Mouse (Mus musculus): Measurements from ENCODE around the gene Cmklr1. TPM values are rescaled to one million over a fixed set of nuclear protein-coding genes. Genes with fewer than 3 reads are reported as not detected.

The Cmklr1 gene
- polyA plus RNA-seq, 1 experiment, result 58.6 TPM

DNA sequence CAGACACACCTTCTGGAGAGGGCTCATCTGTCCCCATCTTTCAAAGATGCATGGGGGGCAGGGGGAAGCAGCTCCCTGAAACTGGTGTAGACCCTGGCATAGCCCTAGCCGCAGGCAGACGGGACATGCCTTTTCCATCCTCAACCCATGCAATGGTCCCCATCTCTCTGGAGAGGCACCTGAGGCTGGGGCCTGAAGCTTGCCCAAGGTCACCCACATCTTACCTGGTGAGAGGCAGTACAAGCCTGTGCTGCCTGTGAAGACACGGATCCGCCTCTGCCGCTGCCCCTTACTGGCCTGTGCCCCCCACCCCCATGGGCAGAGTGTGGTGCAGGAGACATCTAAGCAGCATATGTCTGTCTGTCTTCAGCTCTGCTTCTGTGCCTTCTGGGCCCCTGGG lies 23.2 kb downstream of the Cmklr1 start:
- H3K27ac ChIP-seq (ENCODE audit: insufficient read depth, low read depth, low read length), result no peak overlapping the region

DNA sequence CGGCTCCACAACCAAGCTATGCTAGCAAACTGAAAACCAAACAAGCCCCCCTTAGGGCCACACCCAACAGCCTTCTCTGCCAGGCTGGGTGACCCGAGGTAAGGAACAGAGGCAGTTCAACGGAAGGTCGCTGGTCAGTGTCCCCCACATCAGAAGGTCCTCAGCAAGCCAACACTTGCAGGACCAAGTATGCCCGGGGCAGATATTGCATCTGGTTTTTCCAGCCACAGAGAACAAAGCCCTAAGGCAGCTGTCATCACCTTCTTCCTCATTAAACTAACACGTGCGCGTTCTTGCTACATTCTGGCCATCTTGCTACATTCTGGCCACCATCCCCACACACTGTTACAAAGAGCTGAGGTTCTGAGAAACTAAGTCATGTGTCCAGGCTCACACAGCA lies 23.9 kb downstream of the Cmklr1 start:
- TF ChIP-seq CTCF (IDR thresholded peaks at IDR 0.05; ENCODE audit: low read depth, low read length), result no peak
- no peak for TF ChIP-seq POLR2A (IDR thresholded peaks at IDR 0.05; ENCODE audit: borderline replicate concordance, low read depth, low read length)
- Histone ChIP-seq H3K27ac (ENCODE audit: insufficient read depth, low read depth, low read length) (no peak overlapping the region), H3K4me3 (ENCODE audit: insufficient read depth, low read length) (no peak overlapping the region), H3K4me1 (ENCODE audit: control insufficient read depth, insufficient read depth, low read length) (peaks cover 8% of the 10 kb centered on the region)

More for the DNA sequence above, 23.2 kb downstream of the Cmklr1 start:
- no peak for TF ChIP-seq POLR2A (IDR thresholded peaks at IDR 0.05; ENCODE audit: borderline replicate concordance, low read depth, low read length)
- TF ChIP-seq CTCF (IDR thresholded peaks at IDR 0.05; ENCODE audit: low read depth, low read length), result no peak
- no peak overlapping the region for H3K4me3 ChIP-seq (ENCODE audit: insufficient read depth, low read length)
- peaks cover 7% of the 10 kb centered on the region for H3K4me1 ChIP-seq (ENCODE audit: control insufficient read depth, insufficient read depth, low read length)

DNA sequence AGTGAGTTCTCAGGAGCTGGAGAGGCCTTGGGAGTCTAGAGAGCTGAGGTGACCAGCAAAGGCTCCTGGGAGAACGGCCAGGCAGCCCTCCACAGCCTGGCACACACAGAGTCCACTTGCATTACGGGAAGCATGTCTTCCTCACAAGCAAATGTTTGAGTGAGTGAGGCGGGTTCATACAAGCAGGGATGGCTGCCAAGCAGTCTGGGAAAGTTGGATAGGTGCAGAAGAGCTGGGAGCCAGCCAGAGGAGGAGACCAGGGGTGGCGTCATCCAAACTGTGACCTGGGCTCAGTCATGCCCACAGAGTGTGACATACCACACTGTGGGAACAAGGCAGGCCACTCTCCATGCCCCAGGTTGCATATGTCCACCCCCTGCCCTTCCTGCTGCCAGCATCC lies 25.2 kb downstream of the Cmklr1 start:
- TF ChIP-seq POLR2A (IDR thresholded peaks at IDR 0.05; ENCODE audit: borderline replicate concordance, low read depth, low read length), result no peak
- no peak for TF ChIP-seq CTCF (IDR thresholded peaks at IDR 0.05; ENCODE audit: low read depth, low read length)
- H3K27ac ChIP-seq (ENCODE audit: insufficient read depth, low read depth, low read length), result no peak overlapping the region
- H3K4me3 ChIP-seq (ENCODE audit: insufficient read depth, low read length), result no peak overlapping the region
- peaks cover 15% of the 10 kb centered on the region for H3K4me1 ChIP-seq (ENCODE audit: control insufficient read depth, insufficient read depth, low read length)

DNA sequence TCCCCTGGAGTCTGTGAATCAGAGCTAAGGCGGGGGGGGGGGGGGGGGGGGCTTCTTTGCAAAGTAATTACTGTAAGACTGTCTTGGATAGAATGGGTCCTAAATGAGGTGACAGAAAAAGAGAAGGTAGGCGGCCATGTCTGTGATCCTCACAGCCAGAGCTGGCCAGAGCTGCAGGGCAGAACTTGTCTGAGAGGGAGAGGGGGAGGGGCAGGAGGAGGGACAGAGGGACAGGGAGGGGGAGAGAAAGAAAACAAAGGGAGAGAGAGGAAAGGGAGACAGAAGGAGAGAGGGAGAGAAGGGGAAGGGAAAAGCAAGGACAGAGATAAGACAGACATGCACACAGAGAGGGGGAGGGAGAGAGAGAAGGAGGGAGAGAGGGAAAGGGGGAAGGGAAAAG lies 27.2 kb downstream of the Cmklr1 start:
- peaks cover 18% of the 10 kb centered on the region for H3K4me1 ChIP-seq (ENCODE audit: control insufficient read depth, insufficient read depth, low read length)
- H3K27ac ChIP-seq (ENCODE audit: insufficient read depth, low read depth, low read length), result no peak overlapping the region
- no peak overlapping the region for H3K4me3 ChIP-seq (ENCODE audit: insufficient read depth, low read length)
- TF ChIP-seq CTCF (IDR thresholded peaks at IDR 0.05; ENCODE audit: low read depth, low read length) (no peak), POLR2A (IDR thresholded peaks at IDR 0.05; ENCODE audit: borderline replicate concordance, low read depth, low read length) (no peak)

DNA sequence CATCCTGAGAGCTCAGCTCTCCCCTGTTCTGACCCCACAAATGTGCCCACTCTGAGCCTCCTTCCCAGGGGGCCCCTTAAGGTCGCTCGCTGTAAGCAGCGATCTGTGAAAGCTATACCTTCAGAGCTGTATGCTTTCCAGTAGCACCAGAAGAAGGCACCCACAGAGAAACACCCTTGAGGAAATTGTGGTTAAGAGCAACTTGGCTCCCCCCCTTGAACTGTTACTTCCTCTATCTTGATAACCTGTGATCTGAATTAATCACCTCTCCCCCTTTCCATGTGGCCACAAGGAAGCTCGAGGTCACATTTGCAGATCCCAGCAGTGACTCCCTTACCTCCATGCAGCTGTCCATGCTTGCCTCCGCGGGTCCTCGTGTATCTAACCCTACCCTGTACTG lies 29.2 kb downstream of the Cmklr1 start:
- no peak overlapping the region for H3K27ac ChIP-seq (ENCODE audit: insufficient read depth, low read depth, low read length)
- no peak for TF ChIP-seq CTCF (IDR thresholded peaks at IDR 0.05; ENCODE audit: low read depth, low read length)
- no peak overlapping the region for H3K4me3 ChIP-seq (ENCODE audit: insufficient read depth, low read length)
- peaks cover 13% of the 10 kb centered on the region for H3K4me1 ChIP-seq (ENCODE audit: control insufficient read depth, insufficient read depth, low read length)

DNA sequence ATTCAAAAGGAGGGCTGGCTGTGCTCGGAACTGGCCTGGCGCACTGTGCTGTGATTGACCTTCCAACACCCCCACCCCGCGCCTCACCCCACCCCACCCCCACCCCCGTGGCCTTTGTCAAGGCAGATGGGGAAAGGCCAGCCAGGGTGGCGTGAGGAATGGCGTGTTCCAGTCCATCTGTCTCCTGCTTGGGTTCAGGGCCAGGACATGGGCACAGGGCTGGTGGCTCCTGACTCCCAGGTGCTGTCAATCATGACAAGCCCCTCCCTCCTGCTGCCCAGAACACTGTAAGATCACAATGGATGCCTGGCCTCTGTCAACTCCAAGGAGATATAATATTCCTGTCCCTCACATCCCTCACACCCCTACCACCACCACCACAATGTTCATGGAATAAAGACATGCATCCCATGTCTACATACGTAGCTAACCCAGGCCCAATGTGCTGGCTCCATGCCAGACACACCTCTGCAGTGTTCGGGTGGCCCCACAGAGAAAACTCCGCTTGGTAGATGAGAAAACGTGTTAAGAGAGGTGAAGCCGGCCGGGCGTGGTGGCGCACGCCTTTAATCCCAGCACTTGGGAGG lies 30.0 kb downstream of the Cmklr1 start:
- no peak overlapping the region for H3K27ac ChIP-seq (ENCODE audit: insufficient read depth, low read depth, low read length)
- H3K4me1 ChIP-seq (ENCODE audit: control insufficient read depth, insufficient read depth, low read length), result peaks cover 13% of the 10 kb centered on the region
- TF ChIP-seq POLR2A (IDR thresholded peaks at IDR 0.05; ENCODE audit: borderline replicate concordance, low read depth, low read length) (no peak), CTCF (IDR thresholded peaks at IDR 0.05; ENCODE audit: low read depth, low read length) (no peak)
- H3K4me3 ChIP-seq (ENCODE audit: insufficient read depth, low read length), result no peak overlapping the region

DNA sequence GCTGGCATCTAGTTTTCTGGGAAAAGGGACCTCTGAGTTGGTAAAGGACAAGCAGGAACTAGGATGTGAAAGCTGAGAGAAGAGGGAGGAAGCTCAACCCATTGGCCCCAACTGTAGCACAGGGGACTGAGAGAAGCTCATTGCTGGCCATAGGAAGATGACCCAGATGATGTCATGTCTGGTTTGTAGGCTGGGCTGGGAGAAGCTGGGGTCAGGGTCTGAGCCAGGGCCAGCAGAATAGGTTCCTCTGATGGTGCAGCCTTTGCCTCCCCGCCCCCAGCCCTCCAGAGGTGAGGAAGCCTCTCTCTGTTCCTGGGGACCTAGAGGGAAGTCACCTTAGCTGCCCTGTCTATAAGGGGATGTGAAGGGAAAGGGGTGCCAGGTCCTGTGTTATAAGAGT lies 31.1 kb downstream of the Cmklr1 start:
- no peak overlapping the region for H3K27ac ChIP-seq (ENCODE audit: insufficient read depth, low read depth, low read length)
- no peak overlapping the region for H3K4me3 ChIP-seq (ENCODE audit: insufficient read depth, low read length)
- TF ChIP-seq POLR2A (IDR thresholded peaks at IDR 0.05; ENCODE audit: borderline replicate concordance, low read depth, low read length) (no peak), CTCF (IDR thresholded peaks at IDR 0.05; ENCODE audit: low read depth, low read length) (no peak)
- peaks cover 13% of the 10 kb centered on the region for H3K4me1 ChIP-seq (ENCODE audit: control insufficient read depth, insufficient read depth, low read length)

DNA sequence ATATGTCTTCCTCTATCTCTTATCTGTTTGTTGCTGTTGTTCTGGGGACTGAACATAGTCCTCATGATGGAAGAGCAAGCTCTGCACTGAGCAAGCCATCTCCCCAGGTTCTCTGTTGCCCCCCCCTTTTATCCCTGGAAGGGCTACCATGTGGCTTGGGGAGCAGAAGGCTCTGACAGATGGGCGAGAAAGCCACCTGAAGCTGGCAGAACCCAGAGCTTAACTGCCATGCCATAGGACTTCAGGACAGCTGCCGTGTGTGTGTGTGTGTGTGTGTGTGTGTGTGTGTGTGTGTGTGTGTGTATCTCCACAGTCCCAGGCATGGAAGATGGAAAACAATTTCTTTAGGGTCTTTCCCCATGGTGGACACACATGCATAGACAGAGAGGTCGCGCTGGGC lies 31.5 kb downstream of the Cmklr1 start:
- TF ChIP-seq POLR2A (IDR thresholded peaks at IDR 0.05; ENCODE audit: borderline replicate concordance, low read depth, low read length), result no peak
- TF ChIP-seq CTCF (IDR thresholded peaks at IDR 0.05; ENCODE audit: low read depth, low read length), result no peak
- Histone ChIP-seq H3K4me3 (ENCODE audit: insufficient read depth, low read length) (no peak overlapping the region), H3K4me1 (ENCODE audit: control insufficient read depth, insufficient read depth, low read length) (peaks cover 13% of the 10 kb centered on the region), H3K27ac (ENCODE audit: insufficient read depth, low read depth, low read length) (no peak overlapping the region)

DNA sequence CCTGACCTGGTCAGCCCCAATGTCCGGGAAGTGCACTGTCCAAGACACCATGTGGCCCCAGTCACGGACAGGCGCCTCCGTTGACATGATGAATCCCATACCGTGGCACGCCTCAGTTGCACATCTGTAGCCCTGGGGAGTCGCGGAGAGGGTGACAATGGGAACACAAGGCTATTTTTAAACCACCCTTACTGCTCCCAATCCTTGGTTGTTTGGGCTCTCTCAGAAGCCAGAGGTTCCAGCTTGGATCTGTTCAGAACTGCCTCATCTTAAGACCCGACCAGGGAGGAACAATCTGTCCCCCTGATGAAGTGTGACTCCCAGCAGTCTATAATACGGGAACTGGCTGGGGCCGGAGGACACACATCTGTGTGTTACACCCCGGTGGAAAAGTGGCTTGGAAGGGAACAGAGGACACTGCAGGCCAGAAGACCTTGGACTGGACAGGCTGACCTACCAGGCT lies 38.4 kb downstream of the Cmklr1 start:
- Histone ChIP-seq H3K27ac (ENCODE audit: insufficient read depth, low read depth, low read length) (no peak overlapping the region), H3K4me3 (ENCODE audit: insufficient read depth, low read length) (no peak overlapping the region), H3K4me1 (ENCODE audit: control insufficient read depth, insufficient read depth, low read length) (no peaks in the 10 kb centered on the region)
- TF ChIP-seq CTCF (IDR thresholded peaks at IDR 0.05; ENCODE audit: low read depth, low read length) (no peak), POLR2A (IDR thresholded peaks at IDR 0.05; ENCODE audit: borderline replicate concordance, low read depth, low read length) (no peak)

DNA sequence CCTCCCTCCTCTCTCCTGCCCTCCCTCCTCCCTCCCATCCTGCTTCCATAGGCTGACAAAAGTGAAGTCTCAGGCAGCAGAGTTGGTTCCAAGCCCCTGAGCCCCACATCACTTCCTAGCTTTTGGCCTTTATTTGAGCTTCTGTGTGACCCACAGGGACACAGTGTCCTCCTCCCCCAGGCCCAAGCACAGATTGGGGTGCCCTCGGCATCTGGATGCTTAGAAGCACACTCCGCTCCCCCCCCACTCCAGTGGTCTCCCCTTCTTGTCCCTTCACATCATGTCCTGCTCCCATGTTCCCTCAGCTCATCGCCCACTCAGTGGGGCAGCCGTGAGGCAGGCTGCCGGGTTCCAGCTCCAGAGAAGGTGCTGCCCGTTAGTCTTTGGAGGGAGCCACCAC lies 39.1 kb downstream of the Cmklr1 start:
- no peak for TF ChIP-seq CTCF (IDR thresholded peaks at IDR 0.05; ENCODE audit: low read depth, low read length)
- no peak for TF ChIP-seq POLR2A (IDR thresholded peaks at IDR 0.05; ENCODE audit: borderline replicate concordance, low read depth, low read length)
- no peak overlapping the region for H3K4me3 ChIP-seq (ENCODE audit: insufficient read depth, low read length)
- no peaks in the 10 kb centered on the region for H3K4me1 ChIP-seq (ENCODE audit: control insufficient read depth, insufficient read depth, low read length)
- no peak overlapping the region for H3K27ac ChIP-seq (ENCODE audit: insufficient read depth, low read depth, low read length)

DNA sequence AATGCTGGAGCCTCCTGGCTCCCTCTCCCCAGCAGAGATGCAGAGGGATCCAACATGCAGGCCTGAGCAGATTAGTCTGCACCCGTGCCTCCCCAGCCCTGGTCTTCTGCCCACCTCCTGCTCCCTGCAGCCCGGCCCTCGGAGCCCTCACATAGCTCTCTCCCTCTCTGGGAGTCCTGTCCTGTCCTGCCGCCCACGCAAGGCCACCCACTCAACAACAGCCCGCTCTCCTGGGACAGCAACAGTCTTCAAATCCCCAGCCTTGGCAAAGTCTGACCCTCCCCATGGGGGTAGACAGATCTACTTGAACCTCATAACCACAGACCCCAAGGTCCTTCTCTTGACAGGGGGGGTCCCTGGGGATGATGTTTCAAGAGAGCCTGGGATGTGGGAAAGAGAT lies 39.7 kb downstream of the Cmklr1 start:
- H3K27ac ChIP-seq (ENCODE audit: insufficient read depth, low read depth, low read length), result no peak overlapping the region
- no peaks in the 10 kb centered on the region for H3K4me1 ChIP-seq (ENCODE audit: control insufficient read depth, insufficient read depth, low read length)
- H3K4me3 ChIP-seq (ENCODE audit: insufficient read depth, low read length), result no peak overlapping the region
- TF ChIP-seq CTCF (IDR thresholded peaks at IDR 0.05; ENCODE audit: low read depth, low read length) (no peak), POLR2A (IDR thresholded peaks at IDR 0.05; ENCODE audit: borderline replicate concordance, low read depth, low read length) (no peak)

Data from bone marrow macrophage, adult 2 months (primary cell).